Mouse (Mus musculus): ENCODE data around the gene Dnpep.
A peak's percentile ranks its signal among the peaks of the same experiment; 100 is the strongest.

The Dnpep gene

DNA sequence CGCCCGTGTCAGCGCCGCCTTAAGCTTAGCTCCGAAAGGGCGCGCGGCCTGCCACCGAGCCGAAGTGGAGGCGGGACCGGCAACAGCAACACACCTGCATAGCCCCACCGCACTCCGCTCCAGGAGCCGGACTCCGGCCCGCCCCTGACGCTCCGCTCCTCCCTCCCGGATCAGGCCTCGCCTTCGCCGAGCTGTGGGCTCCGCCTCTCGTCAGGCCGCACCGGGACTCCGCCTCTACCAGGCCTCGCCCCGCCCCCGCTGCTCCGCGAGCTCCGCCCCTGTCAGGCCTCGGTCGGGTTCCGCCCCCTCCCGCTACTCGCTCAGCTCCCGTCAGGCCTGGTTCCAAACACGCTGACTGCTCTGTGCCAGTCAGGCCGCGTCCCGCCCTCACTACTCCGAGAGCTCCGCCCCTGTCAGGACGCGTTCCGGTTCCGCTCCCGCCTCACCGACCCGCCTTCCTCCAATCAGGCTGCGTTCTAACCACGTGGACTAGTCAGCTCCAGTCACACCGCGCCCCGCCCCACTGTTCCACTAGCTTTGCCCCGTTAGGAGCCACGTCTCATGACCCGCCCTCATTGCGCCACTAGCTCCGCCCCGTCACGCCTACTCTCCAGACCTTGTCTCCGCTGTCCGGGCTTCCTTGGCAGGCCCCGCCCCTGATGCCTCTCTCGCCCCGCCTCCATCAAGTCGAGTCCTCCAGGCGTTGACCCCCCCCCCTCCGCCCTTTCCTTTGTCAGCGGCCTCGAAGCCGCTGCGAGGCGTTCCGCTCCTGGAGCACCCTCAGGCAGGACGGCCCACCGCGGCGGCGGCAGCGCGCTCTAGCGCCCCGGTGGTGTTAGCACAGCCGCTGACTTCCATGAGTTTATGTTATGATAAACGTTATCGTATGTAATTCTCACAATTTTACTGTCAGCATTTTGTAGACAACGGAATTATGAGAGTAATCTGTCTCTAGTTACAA, at the start of gene Dnpep:
Gene Dnpep, minus strand, starts transcription at position 750 of the 961 bp plus-strand sequence.
- DNase-seq, result peak; percentile 100

- peak; percentile 79 to 80 for DNase-seq
These were observed 47.8 kb upstream of the Dnpep start for GRCm38 (mm10) chr1:75365510-75366137.

GRCm38 (mm10) chr1:75363868-75364267, 46.1 kb upstream of the Dnpep start:
- DNase-seq, result no peak

- no peak for DNase-seq
These were observed 44.0 kb upstream of the Dnpep start for GRCm38 (mm10) chr1:75361750-75362149.

- no peak for DNase-seq
These were observed 43.3 kb upstream of the Dnpep start for GRCm38 (mm10) chr1:75361123-75361522.

GRCm38 (mm10) chr1:75360112-75361031, 42.6 kb upstream of the Dnpep start, which contains the start of gene Des:
Gene Des, plus strand, starts transcription at chr1:75360329.
- DNase-seq, result peak in 1 of 2 experiments; percentile 42

GRCm38 (mm10) chr1:75359346-75359745, 41.6 kb upstream of the Dnpep start:
- no peak for DNase-seq

DNA sequence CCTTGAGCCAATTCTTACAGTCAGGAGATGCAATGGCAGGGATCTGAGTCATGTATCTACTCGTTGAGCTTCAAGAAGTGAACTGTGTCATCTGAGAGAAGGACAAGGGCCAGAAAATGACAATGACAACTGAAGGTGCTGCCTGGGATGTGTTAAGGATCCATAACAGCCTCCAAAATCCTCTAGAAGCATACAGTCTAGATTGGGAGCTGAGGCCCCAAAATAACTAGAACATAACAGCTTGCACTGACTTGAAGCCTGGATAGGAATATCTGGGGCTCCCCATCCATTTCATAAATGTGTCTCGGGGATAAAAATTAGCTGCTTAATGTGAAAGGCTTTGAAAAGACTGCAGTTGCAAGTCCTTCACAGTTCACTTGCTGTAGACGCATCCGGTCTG, 40.2 kb upstream of the Dnpep start:
- DNase-seq, result no peak

GRCm38 (mm10) chr1:75357261-75357660, 39.5 kb upstream of the Dnpep start:
- peak; percentile 81 to 84 for DNase-seq

DNA sequence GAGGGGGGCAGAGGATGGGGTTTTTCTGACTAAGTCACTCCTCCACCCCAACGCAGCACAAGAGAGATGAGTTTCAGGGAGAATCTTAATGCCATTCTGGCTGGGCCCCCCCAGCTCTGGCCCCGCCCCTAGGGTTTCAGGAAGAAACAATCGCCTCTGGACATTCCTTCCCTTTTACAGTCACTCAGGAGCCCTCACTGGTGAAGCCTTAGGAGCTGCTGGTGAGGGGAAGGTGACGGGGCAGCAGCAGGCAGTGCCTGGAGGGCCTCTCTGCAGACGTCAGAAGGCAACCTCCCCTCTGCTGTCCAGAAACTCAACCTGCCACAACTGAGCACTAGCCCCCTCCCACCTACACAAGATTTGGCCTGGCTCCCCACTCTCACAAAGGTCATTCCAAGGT, 31.5 kb upstream of the Dnpep start:
- DNase-seq, result no peak

GRCm38 (mm10) chr1:75347279-75347678, 29.5 kb upstream of the Dnpep start:
- DNase-seq, result no peak

- no peak for DNase-seq
These were observed 27.5 kb upstream of the Dnpep start for GRCm38 (mm10) chr1:75345036-75345935.

GRCm38 (mm10) chr1:75344291-75345035, 26.7 kb upstream of the Dnpep start:
- DNase-seq, result no peak

GRCm38 (mm10) chr1:75342874-75343416, 25.2 kb upstream of the Dnpep start:
- DNase-seq, result peak; percentile 81 to 88

DNA sequence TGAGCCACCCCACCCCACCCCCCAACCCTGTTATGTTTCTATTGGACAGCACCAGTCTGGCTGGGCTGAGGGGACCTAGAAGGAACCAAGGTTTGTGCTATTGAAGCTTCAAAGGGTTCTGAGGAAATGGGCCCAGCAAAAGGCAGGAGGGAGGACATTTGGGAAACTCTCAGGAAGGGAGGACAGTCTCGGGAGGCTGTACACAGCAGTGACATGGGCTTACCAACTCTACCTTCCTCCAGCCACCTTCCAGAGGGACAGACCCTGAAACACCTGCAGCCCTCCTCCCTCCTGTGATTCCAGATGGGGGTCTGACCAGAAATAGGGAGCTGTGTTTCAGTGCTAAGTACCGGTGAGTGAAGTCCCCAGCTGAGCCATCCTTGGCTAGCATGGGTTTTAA, 22.7 kb upstream of the Dnpep start:
- DNase-seq, result no peak

DNA sequence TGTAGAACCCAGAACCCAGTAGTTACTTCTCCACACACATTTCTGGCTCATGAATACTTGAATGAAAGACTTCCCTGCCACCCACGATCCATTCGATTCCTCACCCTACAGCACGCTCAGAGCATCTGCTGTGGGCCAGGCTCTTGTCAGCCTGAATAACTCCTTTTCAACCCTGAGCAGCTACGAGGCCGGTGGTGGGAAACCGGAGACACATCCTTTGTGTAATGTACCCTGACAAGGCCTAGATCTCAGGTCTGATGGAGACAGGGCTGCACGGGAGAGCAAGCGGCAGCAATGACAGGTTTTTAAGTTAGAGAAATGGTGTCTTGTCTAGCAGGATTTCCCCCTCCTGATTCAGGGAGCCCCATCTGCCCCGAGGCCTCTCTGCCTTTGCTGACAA, 21.5 kb upstream of the Dnpep start:
- no peak for DNase-seq

- DNase-seq, result peak in 1 of 2 experiments; percentile 49
These were observed 20.4 kb upstream of the Dnpep start for GRCm38 (mm10) chr1:75338091-75338694.

GRCm38 (mm10) chr1:75337097-75337496, 19.3 kb upstream of the Dnpep start:
- no peak for DNase-seq

GRCm38 (mm10) chr1:75336461-75336860, 18.7 kb upstream of the Dnpep start:
- DNase-seq, result no peak

DNA sequence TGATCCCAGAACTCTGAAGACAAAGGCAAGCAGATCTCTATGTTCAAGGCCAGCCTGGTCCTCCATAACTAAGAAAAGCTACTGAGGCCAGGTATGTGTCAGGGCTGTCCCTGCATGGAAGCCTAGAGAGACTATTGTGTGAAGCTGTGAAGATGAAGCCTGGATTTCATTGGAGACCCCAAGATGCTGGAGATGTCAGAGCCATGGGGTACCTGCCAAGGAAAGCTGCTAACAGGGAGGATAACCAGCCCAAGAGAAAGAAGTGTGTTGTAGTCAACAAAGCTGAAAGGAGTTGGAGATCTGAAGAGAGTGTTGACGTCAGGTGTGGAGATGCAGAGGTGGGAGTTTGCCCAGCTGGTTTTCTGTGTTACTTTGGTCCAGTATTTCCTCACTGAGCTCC, 13.5 kb upstream of the Dnpep start:
- DNase-seq, result no peak
